Mouse (Mus musculus): ENCODE measurements around the gene Abcb9.

GRCm38 (mm10) chr5:124011927-124012326, 83.7 kb downstream of the Abcb9 start:
- TF ChIP-seq CTCF (IDR thresholded peaks at IDR 0.05; ENCODE audit: extremely low read depth, insufficient read depth, low read length) = no peak
- TF ChIP-seq POLR2A (IDR thresholded peaks at IDR 0.05; ENCODE audit: extremely low read depth, insufficient read depth, low read length) = no peak

Measured in cortical plate, adult 2 months (tissue).